Mouse (Mus musculus) megakaryocyte, embryonic 14.5 days (primary cell): ENCODE data around the gene Apold1. TPM values are rescaled to one million over a fixed set of nuclear protein-coding genes. Genes with fewer than 3 reads are reported as not detected.

Source experiments
- H3K27me3 ChIP-seq: replicated peaks from 2 replicates; pipeline ENCODE3; 2012; ENCODE audit warnings: inconsistent platforms
- H3K36me3 ChIP-seq: replicated peaks from 2 replicates; pipeline ENCODE3; 2012; ENCODE audit warnings: low read length, inconsistent platforms, mixed read lengths
- H3K4me1 ChIP-seq: 2 replicates; pipeline ENCODE4 v1.6.1; 2012; ENCODE audit warnings: inconsistent platforms
- H3K4me3 ChIP-seq: replicated peaks from 2 replicates; pipeline ENCODE3; 2012; ENCODE audit warnings: moderate library complexity, mild to moderate bottlenecking, inconsistent platforms
- H3K9me3 ChIP-seq: 2 replicates; pipeline ENCODE4 v1.6.1; 2012; ENCODE audit warnings: inconsistent platforms
- FLI1 ChIP-seq: IDR thresholded peaks from 2 replicates; pipeline ENCODE4 v1.6.1; 2012; ENCODE audit warnings: low read length, inconsistent platforms, mixed read lengths
- GATA1 ChIP-seq: IDR thresholded peaks from 3 replicates; pipeline ENCODE4 v1.6.1; 2012; ENCODE audit warnings: mixed read lengths, low read length, inconsistent platforms, borderline replicate concordance
- polyA plus RNA-seq: library from polyadenylated mRNA; stranded (reverse); fragments of >175 nt; gene quantifications from 2 replicates; pipeline ENCODE4 v1.2.3, GENCODE M21; 2012; ENCODE audit warnings: low replicate concordance; ENCODE audit not compliant: insufficient read depth

Gene Apold1
- polyA plus RNA-seq, 1 experiment, result 1.1 TPM

- TF ChIP-seq FLI1 (no peak), GATA1 (no peak)
- peaks cover 19% of the 10 kb centered on the region for H3K4me1 ChIP-seq
- H3K4me3 ChIP-seq, result no peak overlapping the region
- H3K9me3 ChIP-seq, result no peaks in the 10 kb centered on the region
- no peaks in the 10 kb centered on the region for H3K27me3 ChIP-seq
- peaks cover 59% of the 10 kb centered on the region for H3K36me3 ChIP-seq
Observed at GRCm38 (mm10) chr6:134949241-134949640, 32.3 kb upstream of the Apold1 start.

GRCm38 (mm10) chr6:134951364-134951763 is 30.2 kb upstream of the Apold1 start:
- H3K36me3 ChIP-seq, result peaks cover 57% of the 10 kb centered on the region

DNA sequence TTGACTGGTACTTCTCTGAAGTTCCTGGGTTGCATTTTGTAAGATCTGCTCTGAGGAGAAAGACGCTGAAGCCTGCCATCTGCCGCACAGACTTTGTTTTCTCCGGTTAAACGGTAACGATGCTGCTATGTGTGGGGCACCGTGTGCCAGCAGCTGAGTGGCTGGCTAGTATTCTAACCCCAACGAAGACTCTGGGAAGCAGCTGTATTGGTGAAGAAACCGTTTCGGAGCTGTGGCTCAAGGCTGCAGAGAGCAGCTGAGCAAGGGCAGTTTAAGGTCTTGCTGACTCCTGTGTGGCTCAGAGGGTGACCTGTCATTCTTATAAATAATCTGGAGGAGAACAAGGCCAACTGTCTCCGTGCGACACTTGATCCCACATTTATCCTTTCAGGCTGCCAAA is 27.5 kb upstream of the Apold1 start:
- TF ChIP-seq FLI1 (no peak), GATA1 (no peak)
- 0 out of 2 replicates have a peak, but pooled peaks cover 3% of the 10 kb centered on the region for H3K4me1 ChIP-seq
- H3K27me3 ChIP-seq, result no peaks in the 10 kb centered on the region
- H3K4me3 ChIP-seq, result no peak overlapping the region
- H3K9me3 ChIP-seq, result no peaks in the 10 kb centered on the region
- H3K36me3 ChIP-seq, result peaks cover 61% of the 10 kb centered on the region

More at GRCm38 (mm10) chr6:134951364-134951763, 30.2 kb upstream of the Apold1 start:
- Histone ChIP-seq H3K9me3 (no peaks in the 10 kb centered on the region), H3K4me3 (no peak overlapping the region), H3K27me3 (no peaks in the 10 kb centered on the region), H3K4me1 (peaks cover 11% of the 10 kb centered on the region; the same call in 1 of the 2 replicates)
- TF ChIP-seq GATA1, result no peak
- no peak for TF ChIP-seq FLI1

DNA sequence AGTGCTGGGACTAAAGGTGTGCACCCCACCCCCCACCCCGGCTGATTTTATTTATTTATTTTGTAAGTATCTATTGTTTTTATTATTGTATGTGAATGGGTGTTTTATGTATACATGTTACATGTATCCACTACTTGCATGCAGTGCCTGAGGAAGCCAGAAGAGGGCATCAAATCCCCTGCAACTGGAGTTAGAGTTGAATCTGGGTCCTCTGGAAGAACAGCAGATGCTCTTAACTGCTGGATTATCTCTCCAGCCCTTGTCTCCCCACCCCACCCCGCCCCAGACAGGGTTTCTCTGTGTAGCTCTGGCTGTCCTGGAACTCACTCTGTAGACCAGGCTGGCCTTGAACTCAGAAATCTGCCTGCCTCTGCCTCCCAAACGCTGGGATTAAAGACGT is 25.1 kb upstream of the Apold1 start:
- H3K9me3 ChIP-seq, result no peaks in the 10 kb centered on the region
- peaks cover 47% of the 10 kb centered on the region for H3K36me3 ChIP-seq
- H3K27me3 ChIP-seq, result no peaks in the 10 kb centered on the region
- TF ChIP-seq GATA1 (no peak), FLI1 (no peak)
- H3K4me1 ChIP-seq, result no peaks in the 10 kb centered on the region
- no peak overlapping the region for H3K4me3 ChIP-seq

- no peak overlapping the region for H3K4me3 ChIP-seq
- H3K4me1 ChIP-seq, result no peaks in the 10 kb centered on the region
- H3K9me3 ChIP-seq, result peaks cover 5% of the 10 kb centered on the region
- peaks cover 16% of the 10 kb centered on the region for H3K36me3 ChIP-seq
- no peaks in the 10 kb centered on the region for H3K27me3 ChIP-seq
- TF ChIP-seq FLI1 (no peak), GATA1 (no peak)
Observed at GRCm38 (mm10) chr6:134961286-134961685, 20.2 kb upstream of the Apold1 start.

- Histone ChIP-seq H3K9me3 (peaks cover 5% of the 10 kb centered on the region), H3K4me3 (no peak overlapping the region), H3K4me1 (no peaks in the 10 kb centered on the region), H3K36me3 (peaks cover 14% of the 10 kb centered on the region), H3K27me3 (no peaks in the 10 kb centered on the region)
- TF ChIP-seq GATA1 (no peak), FLI1 (no peak)
Observed at GRCm38 (mm10) chr6:134961858-134962517, 19.5 kb upstream of the Apold1 start.

DNA sequence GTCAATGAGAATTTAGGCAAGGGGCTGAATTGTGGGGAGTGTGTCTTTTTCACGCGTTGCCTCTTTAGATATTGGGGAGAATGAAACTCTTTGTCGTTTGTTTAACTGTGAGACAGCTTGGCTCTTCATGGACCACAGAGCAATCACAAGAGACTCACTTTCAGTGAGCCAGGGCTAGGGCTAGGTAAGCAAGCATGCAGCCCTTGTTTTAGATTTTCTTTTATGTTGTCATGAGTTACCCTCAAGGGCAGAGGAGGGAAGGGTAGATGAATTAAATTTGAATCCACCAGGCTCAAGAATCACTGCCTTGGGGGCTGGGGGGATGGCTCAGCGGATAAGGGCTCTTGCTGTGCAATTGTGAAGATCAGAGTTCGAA is 19.0 kb upstream of the Apold1 start:
- H3K27me3 ChIP-seq, result no peaks in the 10 kb centered on the region
- TF ChIP-seq FLI1, result no peak
- no peak for TF ChIP-seq GATA1
- H3K9me3 ChIP-seq, result peaks cover 5% of the 10 kb centered on the region
- peaks cover 10% of the 10 kb centered on the region for H3K36me3 ChIP-seq
- no peak overlapping the region for H3K4me3 ChIP-seq
- H3K4me1 ChIP-seq, result no peaks in the 10 kb centered on the region

DNA sequence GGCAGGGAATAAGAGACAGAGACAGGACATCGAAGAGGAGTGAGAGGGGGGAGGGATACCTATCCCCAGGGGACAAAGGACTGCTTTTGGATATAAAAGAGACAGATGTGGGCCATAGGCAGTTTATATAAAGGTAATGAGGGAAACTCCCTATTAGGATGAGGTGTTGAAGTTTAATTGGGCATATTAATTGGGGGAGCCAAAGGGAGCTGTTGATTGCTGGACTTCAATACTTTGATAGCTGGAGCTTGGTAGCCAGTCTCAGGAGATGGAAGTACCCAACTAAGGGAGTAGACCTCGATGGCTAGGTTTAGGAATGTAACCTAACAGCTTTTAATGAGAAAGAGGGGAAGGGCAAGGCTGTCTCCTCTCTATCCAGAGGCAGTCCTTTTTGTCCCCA is 17.6 kb upstream of the Apold1 start:
- Histone ChIP-seq H3K4me1 (no peaks in the 10 kb centered on the region), H3K36me3 (peaks cover 4% of the 10 kb centered on the region), H3K9me3 (peaks cover 5% of the 10 kb centered on the region), H3K27me3 (no peaks in the 10 kb centered on the region), H3K4me3 (no peak overlapping the region)
- TF ChIP-seq FLI1, result no peak
- no peak for TF ChIP-seq GATA1

- H3K4me1 ChIP-seq, result no peaks in the 10 kb centered on the region; the same call in 1 of the 2 replicates
- no peak overlapping the region for H3K4me3 ChIP-seq
- TF ChIP-seq GATA1 (no peak), FLI1 (no peak)
- H3K27me3 ChIP-seq, result no peaks in the 10 kb centered on the region
- peaks cover 5% of the 10 kb centered on the region for H3K9me3 ChIP-seq
- H3K36me3 ChIP-seq, result no peaks in the 10 kb centered on the region
Observed at GRCm38 (mm10) chr6:134966681-134967080, 14.8 kb upstream of the Apold1 start.

DNA sequence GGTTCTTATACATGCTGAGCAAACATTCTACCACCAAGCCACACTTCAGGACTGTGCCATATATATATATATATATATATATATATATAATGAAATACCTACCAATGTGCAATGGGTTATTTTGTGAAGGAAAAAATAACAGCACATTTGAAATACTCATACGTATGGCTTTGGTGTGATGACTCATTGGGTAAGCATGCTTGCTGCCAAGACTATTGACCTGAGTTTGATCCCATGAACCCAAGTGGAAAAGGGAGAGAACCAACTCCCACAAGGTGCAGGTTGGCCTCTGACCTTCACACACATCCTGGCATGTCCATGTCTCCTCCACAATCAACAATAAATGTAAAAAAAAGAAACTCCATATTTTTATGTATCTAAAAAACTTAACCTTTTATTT is 13.2 kb upstream of the Apold1 start:
- no peak overlapping the region for H3K4me3 ChIP-seq
- H3K36me3 ChIP-seq, result no peaks in the 10 kb centered on the region
- peaks cover 5% of the 10 kb centered on the region for H3K9me3 ChIP-seq
- TF ChIP-seq GATA1, result no peak
- TF ChIP-seq FLI1, result no peak
- H3K4me1 ChIP-seq, result peaks cover 5% of the 10 kb centered on the region
- H3K27me3 ChIP-seq, result no peaks in the 10 kb centered on the region
